Mouse (Mus musculus) T-helper 2 cell (primary cell): ENCODE results near the gene Senp5.

ENCODE experiments used
- in situ Hi-C: fragments of 300-600 bp; cut with MboI, MseI; formaldehyde crosslinking; loops from one replicate; pipeline ENCODE4 v1.15.1; 2025; ENCODE audit warnings: high pct_unique_total_duplicates

Senp5 gene

GRCm38 (mm10) chr16:31940586-31940985, 62.5 kb downstream of the Senp5 start:
- in situ Hi-C loops = no loop called here

- in situ Hi-C loops = no loop called here
Measured at GRCm38 (mm10) chr16:31938856-31939255, 64.2 kb downstream of the Senp5 start.

GRCm38 (mm10) chr16:31936568-31936967, 66.5 kb downstream of the Senp5 start:
- in situ Hi-C loops = no loop called here

- in situ Hi-C loops = no loop called here
Measured at GRCm38 (mm10) chr16:31935091-31935979, 67.8 kb downstream of the Senp5 start.

GRCm38 (mm10) chr16:31934550-31935010, 68.5 kb downstream of the Senp5 start:
- in situ Hi-C loops = no loop called here

- in situ Hi-C loops = no loop called here
Measured at GRCm38 (mm10) chr16:31933751-31934549, 69.1 kb downstream of the Senp5 start, which contains the start of gene Pigz. Gene Pigz (plus strand): TSS chr16:31933851.

- in situ Hi-C loops = no loop called here
Measured at GRCm38 (mm10) chr16:31932840-31933697, 70.0 kb downstream of the Senp5 start.

GRCm38 (mm10) chr16:31932255-31932654, 70.8 kb downstream of the Senp5 start:
- in situ Hi-C loops = no loop called here

- in situ Hi-C loops = no loop called here
Measured at GRCm38 (mm10) chr16:31931330-31931729, 71.8 kb downstream of the Senp5 start.

- in situ Hi-C loops = no loop called here
Measured at GRCm38 (mm10) chr16:31927412-31927811, 75.7 kb downstream of the Senp5 start.

- in situ Hi-C loops = no loop called here
Measured at GRCm38 (mm10) chr16:31926547-31927182, 76.4 kb downstream of the Senp5 start.

GRCm38 (mm10) chr16:31926091-31926490, 77.0 kb downstream of the Senp5 start:
- in situ Hi-C loops = no loop called here

GRCm38 (mm10) chr16:31924368-31924767, 78.7 kb downstream of the Senp5 start:
- in situ Hi-C loops = no loop called here

GRCm38 (mm10) chr16:31918248-31918724, 84.8 kb downstream of the Senp5 start:
- in situ Hi-C loops = no loop called here

- in situ Hi-C loops = no loop called here
Measured at GRCm38 (mm10) chr16:31917776-31918175, 85.3 kb downstream of the Senp5 start.

GRCm38 (mm10) chr16:31910281-31910847, 92.7 kb downstream of the Senp5 start:
- in situ Hi-C loops = no loop called here
